Mouse (Mus musculus): Measurements from ENCODE around the gene Ctse. TPM values are rescaled to one million over a fixed set of nuclear protein-coding genes. Genes with fewer than 3 reads are reported as not detected.
A peak's percentile ranks its signal among the peaks of the same experiment; 100 is the strongest.

The Ctse gene
- polyA plus RNA-seq, 1 experiment = 118 TPM

DNA sequence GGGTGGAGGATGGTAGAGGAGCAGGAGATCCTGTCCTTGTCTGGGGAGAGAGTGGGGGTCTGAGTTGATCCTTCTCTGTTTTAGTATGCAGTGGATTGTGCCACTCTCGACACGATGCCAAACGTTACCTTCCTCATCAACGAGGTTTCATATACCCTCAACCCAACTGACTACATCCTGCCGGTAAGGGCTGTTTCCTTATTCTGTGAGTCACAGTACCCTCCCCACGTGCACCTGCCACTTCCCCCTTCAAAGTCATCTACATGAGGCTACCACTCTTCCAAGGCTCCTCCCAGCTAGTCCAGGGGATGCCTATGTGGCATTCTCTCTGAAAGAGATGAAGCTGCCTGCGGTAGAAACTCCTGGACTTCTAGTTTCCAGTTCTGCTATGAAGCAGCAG lies 34.3 kb downstream of the Ctse start:
- Histone ChIP-seq H3K4me3 (replicated peaks; ENCODE audit: control insufficient read depth, low read depth, low read length) (no peak overlapping the region), H3K27ac (ENCODE audit: control insufficient read depth, insufficient read depth, low read depth, low read length, poor library complexity) (peak overlapping the region; percentile 27), H3K4me1 (ENCODE audit: control insufficient read depth, insufficient read depth, low read length) (peaks cover 6% of the 10 kb centered on the region)
- no peak for TF ChIP-seq POLR2A (IDR thresholded peaks at IDR 0.05; ENCODE audit: borderline replicate concordance, control insufficient read depth, low read depth, low read length)
- no peak for TF ChIP-seq CTCF (IDR thresholded peaks at IDR 0.05; ENCODE audit: control insufficient read depth, insufficient read depth, low read length)
- 8% methylated on average over 7 of the region's 7 CpGs for WGBS

DNA sequence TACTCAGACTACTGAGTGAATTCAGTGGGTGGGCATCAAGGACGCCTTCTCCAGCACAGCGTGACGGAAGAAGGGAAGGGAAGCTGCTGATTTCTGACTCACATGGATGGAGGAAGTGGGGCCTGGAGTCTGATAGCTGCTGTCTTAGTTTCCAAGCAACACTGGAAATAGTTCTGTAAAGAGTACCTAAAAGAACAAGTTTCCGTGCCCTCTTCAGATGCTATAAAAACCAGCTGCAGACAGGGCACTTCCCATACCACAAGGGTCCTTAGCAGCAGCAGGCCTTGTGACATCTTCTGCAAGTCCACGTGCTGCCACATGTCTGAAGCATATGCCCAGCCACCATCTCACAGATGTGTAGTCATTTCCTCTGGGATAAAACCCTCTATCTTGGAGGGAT lies 41.5 kb downstream of the Ctse start:
- TF ChIP-seq POLR2A (IDR thresholded peaks at IDR 0.05; ENCODE audit: borderline replicate concordance, control insufficient read depth, low read depth, low read length) (no peak), CTCF (IDR thresholded peaks at IDR 0.05; ENCODE audit: control insufficient read depth, insufficient read depth, low read length) (no peak)
- H3K4me1 ChIP-seq (ENCODE audit: control insufficient read depth, insufficient read depth, low read length) = no peaks in the 10 kb centered on the region; the same call in 1 of the 2 replicates
- no peak overlapping the region for H3K27ac ChIP-seq (ENCODE audit: control insufficient read depth, insufficient read depth, low read depth, low read length, poor library complexity)
- WGBS = 56% methylated on average over 5 of the region's 5 CpGs
- no peak overlapping the region for H3K4me3 ChIP-seq (replicated peaks; ENCODE audit: control insufficient read depth, low read depth, low read length)

DNA sequence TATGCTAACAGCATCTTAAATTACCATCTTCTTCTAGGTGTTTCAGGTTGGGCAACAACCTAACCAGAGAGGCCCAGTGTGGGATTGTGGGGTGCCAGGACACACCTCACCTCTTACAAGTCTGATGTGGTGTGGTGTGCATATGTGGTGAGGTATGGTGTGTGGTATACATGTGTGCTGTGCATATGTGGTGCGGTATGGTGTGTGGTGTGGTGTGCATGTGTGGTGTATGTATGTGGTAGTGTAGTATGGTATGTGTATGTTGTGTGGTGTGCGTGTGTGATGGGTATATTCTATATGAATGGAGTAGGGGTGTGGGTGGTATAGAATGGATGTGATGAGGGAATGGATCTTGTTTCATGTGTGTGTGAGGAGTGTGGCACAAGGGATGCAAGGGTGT lies 49.6 kb downstream of the Ctse start:
- H3K4me1 ChIP-seq (ENCODE audit: control insufficient read depth, insufficient read depth, low read length) = peaks cover 4% of the 10 kb centered on the region
- 85% methylated on average over 2 of the region's 2 CpGs for WGBS
- H3K27ac ChIP-seq (ENCODE audit: control insufficient read depth, insufficient read depth, low read depth, low read length, poor library complexity) = no peak overlapping the region
- H3K4me3 ChIP-seq (replicated peaks; ENCODE audit: control insufficient read depth, low read depth, low read length) = no peak overlapping the region
- TF ChIP-seq CTCF (IDR thresholded peaks at IDR 0.05; ENCODE audit: control insufficient read depth, insufficient read depth, low read length) (no peak), POLR2A (IDR thresholded peaks at IDR 0.05; ENCODE audit: borderline replicate concordance, control insufficient read depth, low read depth, low read length) (no peak)

GRCm38 (mm10) chr1:131688475-131688874 lies 50.4 kb downstream of the Ctse start, which contains the start of gene Rab7b:
Gene Rab7b (plus strand): TSS chr1:131688695.
- peak within 1 kb of the TSS; percentile 53 for H3K4me3 ChIP-seq (replicated peaks; ENCODE audit: control insufficient read depth, low read depth, low read length)
- WGBS = 26% methylated on average over 8 of the region's 8 CpGs

GRCm38 (mm10) chr1:131689016-131689415 lies 50.9 kb downstream of the Ctse start:
- 55% methylated on average over 3 of the region's 3 CpGs for WGBS
- Histone ChIP-seq H3K27ac (ENCODE audit: control insufficient read depth, insufficient read depth, low read depth, low read length, poor library complexity) (no peak overlapping the region), H3K4me3 (replicated peaks; ENCODE audit: control insufficient read depth, low read depth, low read length) (no peak overlapping the region), H3K4me1 (ENCODE audit: control insufficient read depth, insufficient read depth, low read length) (peaks cover 4% of the 10 kb centered on the region)
- TF ChIP-seq CTCF (IDR thresholded peaks at IDR 0.05; ENCODE audit: control insufficient read depth, insufficient read depth, low read length) (no peak), POLR2A (IDR thresholded peaks at IDR 0.05; ENCODE audit: borderline replicate concordance, control insufficient read depth, low read depth, low read length) (no peak)

More at GRCm38 (mm10) chr1:131688475-131688874, 50.4 kb downstream of the Ctse start, which contains the start of gene Rab7b:
- TF ChIP-seq CTCF (IDR thresholded peaks at IDR 0.05; ENCODE audit: control insufficient read depth, insufficient read depth, low read length) (no peak), POLR2A (IDR thresholded peaks at IDR 0.05; ENCODE audit: borderline replicate concordance, control insufficient read depth, low read depth, low read length) (no peak)
- Histone ChIP-seq H3K27ac (ENCODE audit: control insufficient read depth, insufficient read depth, low read depth, low read length, poor library complexity) (peak within 1 kb of the TSS; percentile 22; the same call in 1 of the 2 replicates), H3K4me1 (ENCODE audit: control insufficient read depth, insufficient read depth, low read length) (peaks cover 4% of the 10 kb centered on the region)

DNA sequence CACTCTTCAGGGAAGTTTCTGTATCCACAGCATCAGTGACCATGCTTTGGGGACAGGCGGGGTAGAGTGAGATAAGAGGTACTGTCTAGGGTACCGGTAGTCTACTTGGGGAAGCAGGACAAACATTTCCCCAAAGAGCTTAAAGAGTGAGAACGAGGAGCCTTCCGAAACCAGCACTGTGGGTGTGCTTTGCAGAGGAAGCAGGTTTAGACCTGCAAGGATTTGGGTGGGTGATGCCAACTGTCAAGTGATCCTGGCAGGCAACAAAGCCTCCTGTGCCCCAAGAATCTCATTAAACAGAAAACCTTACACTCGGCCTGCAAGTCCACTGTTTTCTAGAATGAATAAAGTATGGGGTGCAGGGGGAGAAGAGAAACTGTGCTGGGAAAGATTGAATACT lies 51.8 kb downstream of the Ctse start:
- Histone ChIP-seq H3K27ac (ENCODE audit: control insufficient read depth, insufficient read depth, low read depth, low read length, poor library complexity) (no peak overlapping the region), H3K4me3 (replicated peaks; ENCODE audit: control insufficient read depth, low read depth, low read length) (no peak overlapping the region), H3K4me1 (ENCODE audit: control insufficient read depth, insufficient read depth, low read length) (peaks cover 4% of the 10 kb centered on the region)
- TF ChIP-seq POLR2A (IDR thresholded peaks at IDR 0.05; ENCODE audit: borderline replicate concordance, control insufficient read depth, low read depth, low read length) (no peak), CTCF (IDR thresholded peaks at IDR 0.05; ENCODE audit: control insufficient read depth, insufficient read depth, low read length) (no peak)
- WGBS = 52% methylated on average over 5 of the region's 5 CpGs

- Histone ChIP-seq H3K4me3 (replicated peaks; ENCODE audit: control insufficient read depth, low read depth, low read length) (no peak overlapping the region), H3K4me1 (ENCODE audit: control insufficient read depth, insufficient read depth, low read length) (peaks cover 4% of the 10 kb centered on the region), H3K27ac (ENCODE audit: control insufficient read depth, insufficient read depth, low read depth, low read length, poor library complexity) (peak overlapping the region; percentile 13; the same call in 1 of the 2 replicates)
- TF ChIP-seq CTCF (IDR thresholded peaks at IDR 0.05; ENCODE audit: control insufficient read depth, insufficient read depth, low read length) (no peak), POLR2A (IDR thresholded peaks at IDR 0.05; ENCODE audit: borderline replicate concordance, control insufficient read depth, low read depth, low read length) (no peak)
- WGBS = 38% methylated on average over 3 of the region's 3 CpGs
Observed at GRCm38 (mm10) chr1:131690435-131690834, 52.3 kb downstream of the Ctse start.

DNA sequence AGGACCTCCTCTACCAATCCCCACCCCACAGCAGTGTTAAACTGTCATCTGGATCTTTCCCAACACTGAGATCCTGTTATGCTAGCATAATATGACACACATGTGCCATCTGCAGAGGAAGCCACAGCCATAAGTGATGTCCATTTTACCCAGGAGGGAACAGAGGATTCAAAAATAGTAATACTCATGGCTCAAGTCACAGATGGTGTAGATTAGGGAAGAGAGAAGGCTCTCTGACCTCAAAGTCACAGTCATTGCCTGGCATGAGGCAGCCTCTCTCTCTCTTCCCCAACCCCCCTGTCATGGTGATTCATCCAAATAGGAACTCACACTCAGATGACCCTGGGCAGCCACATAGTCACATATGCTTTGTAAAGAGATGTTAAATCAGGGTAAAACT lies 53.2 kb downstream of the Ctse start:
- Histone ChIP-seq H3K4me1 (ENCODE audit: control insufficient read depth, insufficient read depth, low read length) (peaks cover 4% of the 10 kb centered on the region), H3K4me3 (replicated peaks; ENCODE audit: control insufficient read depth, low read depth, low read length) (no peak overlapping the region), H3K27ac (ENCODE audit: control insufficient read depth, insufficient read depth, low read depth, low read length, poor library complexity) (no peak overlapping the region; the same call in 1 of the 2 replicates)
- TF ChIP-seq POLR2A (IDR thresholded peaks at IDR 0.05; ENCODE audit: borderline replicate concordance, control insufficient read depth, low read depth, low read length) (no peak), CTCF (IDR thresholded peaks at IDR 0.05; ENCODE audit: control insufficient read depth, insufficient read depth, low read length) (no peak)

DNA sequence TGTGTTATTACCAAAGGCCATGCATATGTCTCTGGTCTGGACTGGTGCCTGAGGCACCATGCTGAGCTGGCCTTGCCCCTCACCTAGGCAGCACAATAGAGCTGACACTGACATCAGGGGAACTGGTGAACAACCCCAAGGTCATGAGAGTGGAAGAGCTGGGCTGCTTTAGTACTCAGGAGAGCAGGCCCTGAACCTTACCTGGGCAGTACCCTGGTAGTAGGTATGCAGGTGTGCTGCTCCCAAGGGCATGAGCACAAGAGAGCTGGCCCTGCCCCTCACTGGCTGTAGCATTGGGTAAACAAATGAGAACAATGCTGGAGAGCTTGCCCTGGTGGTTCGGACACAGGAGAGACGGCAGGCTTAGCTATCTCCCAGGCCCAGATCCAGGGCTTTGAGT lies 57.2 kb downstream of the Ctse start:
- no peak overlapping the region for H3K4me3 ChIP-seq (replicated peaks; ENCODE audit: control insufficient read depth, low read depth, low read length)
- H3K4me1 ChIP-seq (ENCODE audit: control insufficient read depth, insufficient read depth, low read length) = peaks cover 2% of the 10 kb centered on the region
- TF ChIP-seq CTCF (IDR thresholded peaks at IDR 0.05; ENCODE audit: control insufficient read depth, insufficient read depth, low read length) (no peak), POLR2A (IDR thresholded peaks at IDR 0.05; ENCODE audit: borderline replicate concordance, control insufficient read depth, low read depth, low read length) (no peak)
- 90% methylated on average over 2 of the region's 2 CpGs for WGBS
- H3K27ac ChIP-seq (ENCODE audit: control insufficient read depth, insufficient read depth, low read depth, low read length, poor library complexity) = no peak overlapping the region

All from bone marrow, adult 2 months (tissue).